Mouse (Mus musculus): ENCODE measurements around the gene Gm43518.

GRCm38 (mm10) chr5:123933957-123934591, 6.9 kb downstream of the Gm43518 start:
- no peak for TF ChIP-seq TAL1 (IDR thresholded peaks at IDR 0.05; ENCODE audit: low read length)
- TF ChIP-seq GATA1 (IDR thresholded peaks at IDR 0.05; ENCODE audit: low read length): no peak
